Mouse (Mus musculus) common myeloid progenitor, adult 5-6 weeks (primary cell): ENCODE measurements around the gene Cask. TPM values are rescaled to one million over a fixed set of nuclear protein-coding genes. Genes with fewer than 3 reads are reported as not detected.

Experiments
- ATAC-seq: replicated peaks from 2 replicates; pipeline ENCODE4 v1.8.0; 2016; ENCODE audit warnings: low read depth, mild to moderate bottlenecking, moderate TSS enrichment, inconsistent platforms; ENCODE audit not compliant: poor library complexity, severe bottlenecking
- total RNA-seq: library from RNA; stranded (forward); fragments of 200-1000, 187-1606 nt; gene quantifications from 2 replicates; pipeline ENCODE4 v1.2.3, GENCODE M21; 2017

Cask gene
- total RNA-seq, 1 experiment from 2014 or later, result 9.6 TPM

DNA sequence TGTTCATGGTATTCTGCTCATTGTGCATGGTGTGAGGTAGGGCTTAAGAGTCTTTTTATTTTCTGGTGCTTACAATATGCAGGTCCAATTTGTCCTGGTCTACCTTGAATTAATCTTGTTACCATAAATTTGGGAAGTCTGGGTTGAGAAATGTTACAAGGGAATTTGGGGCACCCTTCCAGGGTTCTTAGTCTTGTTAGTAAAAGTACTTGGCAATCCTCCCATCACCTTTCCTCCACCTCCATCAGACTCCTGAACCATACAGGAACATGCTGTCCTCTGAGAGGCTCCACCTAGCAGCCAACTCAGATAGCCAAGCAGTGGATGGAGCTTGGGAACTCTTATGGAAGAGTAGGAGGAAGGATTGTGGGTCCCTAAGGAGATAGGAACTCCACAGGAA, 371.6 kb downstream of the Cask start:
- no peak for ATAC-seq

DNA sequence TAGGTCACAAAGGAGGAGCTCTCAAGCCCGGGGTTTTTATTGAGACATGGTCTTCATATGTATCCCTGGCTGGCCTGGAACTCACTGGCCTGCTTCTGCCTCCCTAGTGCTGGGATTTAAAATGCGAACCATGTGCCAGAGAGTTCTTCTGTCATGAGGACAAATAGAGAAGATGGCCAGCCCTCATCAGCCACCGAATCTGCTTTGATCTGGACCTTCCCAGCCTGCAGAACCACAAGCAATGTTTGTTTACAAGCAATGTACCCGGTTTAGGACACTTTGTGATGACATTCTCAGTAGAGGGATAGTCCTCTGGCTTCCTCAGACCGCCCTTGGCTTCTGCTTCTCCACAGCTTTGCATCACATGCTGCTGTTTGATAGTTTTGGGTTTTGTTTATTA, 372.9 kb downstream of the Cask start:
- ATAC-seq, result no peak

DNA sequence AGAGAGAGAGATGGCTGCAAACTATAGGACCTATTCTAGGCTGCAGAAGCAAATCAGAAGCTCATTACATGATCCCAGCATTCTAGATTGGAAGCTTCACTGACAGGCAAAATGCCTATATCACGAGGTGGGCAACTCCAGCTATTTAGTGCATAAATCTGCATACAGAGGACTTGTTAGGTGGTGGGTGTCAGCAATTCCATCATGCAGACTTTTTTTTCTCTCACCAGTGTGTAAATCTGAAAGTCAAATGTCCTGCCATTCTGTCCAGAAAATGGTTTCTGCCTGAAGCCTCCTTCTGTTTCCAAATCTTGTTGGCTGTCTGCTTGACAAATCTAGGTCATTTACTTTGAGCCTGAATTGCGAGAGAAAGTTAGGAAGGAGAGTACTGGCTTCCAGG, 373.6 kb downstream of the Cask start:
- ATAC-seq, result no peak

DNA sequence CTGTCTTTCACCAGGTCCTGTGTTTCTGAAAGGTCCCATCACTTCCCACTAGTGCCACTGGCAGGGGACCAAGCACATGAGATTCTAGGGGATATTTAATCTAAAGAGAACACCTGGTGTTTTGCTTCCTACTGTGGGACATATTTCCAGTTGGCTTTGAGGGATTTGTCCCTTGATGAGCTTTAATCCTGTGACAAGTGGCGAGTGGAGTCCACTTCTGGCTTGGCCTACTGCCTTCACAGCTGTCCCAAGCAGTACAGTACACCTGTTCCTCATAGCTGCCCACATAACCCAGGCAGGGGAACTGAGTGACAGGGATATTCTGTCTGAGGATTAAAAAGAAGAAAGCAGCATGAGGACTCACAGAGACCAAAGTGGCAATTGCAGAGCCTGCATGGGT, 375.8 kb downstream of the Cask start:
- ATAC-seq, result no peak

DNA sequence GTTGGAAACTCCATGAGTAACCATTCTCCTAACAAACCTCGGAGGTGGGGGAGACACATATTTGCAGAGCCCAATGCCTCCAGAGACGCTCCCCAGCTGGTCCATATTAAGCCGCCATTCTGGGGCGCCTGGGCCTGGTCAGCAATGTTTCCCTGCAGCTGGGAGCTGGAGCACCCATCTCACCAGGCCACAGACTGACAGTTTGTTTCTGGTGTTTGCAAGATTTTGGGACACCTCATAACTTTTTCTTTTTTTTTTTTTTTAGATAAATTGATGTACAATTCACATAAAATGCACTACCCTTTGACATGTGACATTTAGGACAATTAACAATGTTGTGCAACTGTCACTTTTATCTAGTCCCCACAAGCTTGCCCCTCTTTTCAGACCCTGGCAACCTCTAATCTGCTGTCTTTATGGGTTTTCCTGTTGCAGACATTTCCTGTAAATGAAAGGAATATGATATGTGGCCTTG, 378.4 kb downstream of the Cask start:
- ATAC-seq, result peak; percentile 86

DNA sequence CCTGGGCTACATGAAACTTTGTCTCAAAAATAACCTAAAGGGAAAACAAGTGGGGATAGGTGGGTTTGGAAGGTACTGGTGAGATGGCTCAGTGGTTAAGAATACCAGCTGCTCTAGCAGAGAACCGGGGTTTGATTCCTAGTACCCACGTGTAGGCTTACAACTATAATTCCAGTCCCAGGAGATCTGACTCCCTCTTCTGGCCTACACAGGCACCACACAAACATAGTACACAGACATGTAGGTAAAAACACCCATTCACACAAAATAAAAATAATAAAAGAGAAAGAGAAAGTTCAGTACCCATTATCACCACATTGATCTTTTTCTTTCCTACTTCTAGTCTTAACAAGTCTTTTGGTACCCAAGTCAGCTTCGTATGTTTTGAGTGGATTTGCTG, 379.2 kb downstream of the Cask start:
- no peak for ATAC-seq

DNA sequence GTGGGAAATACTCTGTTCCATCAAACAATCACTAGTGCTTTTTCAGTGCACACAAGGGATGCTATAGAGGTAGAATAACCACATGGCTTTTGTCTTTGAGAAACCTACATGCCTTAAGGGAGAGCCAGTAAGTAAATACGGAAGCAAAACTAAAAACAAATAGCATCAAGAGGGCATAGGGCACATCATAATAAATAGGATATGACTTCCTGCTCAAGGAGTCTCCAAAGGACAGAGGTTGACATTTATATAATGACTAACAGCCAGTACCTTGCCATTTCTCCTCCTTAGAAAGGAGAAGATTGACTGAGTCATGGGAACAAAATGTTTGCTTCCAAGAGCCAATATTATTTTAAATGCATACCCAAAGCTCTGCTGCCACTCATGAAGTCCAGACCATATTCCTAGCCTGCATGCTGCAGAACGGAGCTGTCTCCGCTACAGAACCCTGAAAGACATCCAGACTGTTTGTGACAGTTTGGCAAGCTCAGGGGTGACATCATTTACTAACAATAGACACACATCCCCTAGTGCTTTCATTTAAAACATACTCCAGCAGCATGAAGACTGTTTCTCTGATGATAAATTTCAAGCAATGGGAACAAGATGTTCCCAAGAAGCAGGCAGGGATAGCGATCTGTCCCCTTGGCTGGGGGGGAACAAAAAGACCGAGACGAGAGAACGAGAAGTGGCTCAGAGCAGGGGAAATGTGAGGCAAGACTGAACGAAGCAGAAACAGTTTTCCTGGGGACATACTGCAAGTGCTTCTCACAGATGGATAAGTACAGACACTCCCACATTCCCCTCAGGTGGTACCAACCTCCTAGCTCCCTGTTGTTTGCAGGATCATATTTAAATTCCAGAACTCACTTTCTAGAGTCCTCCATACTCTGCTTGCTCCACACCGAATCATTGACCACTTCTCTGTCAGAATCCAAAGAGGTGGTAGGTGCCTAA, 381.7 kb downstream of the Cask start:
- no peak for ATAC-seq

DNA sequence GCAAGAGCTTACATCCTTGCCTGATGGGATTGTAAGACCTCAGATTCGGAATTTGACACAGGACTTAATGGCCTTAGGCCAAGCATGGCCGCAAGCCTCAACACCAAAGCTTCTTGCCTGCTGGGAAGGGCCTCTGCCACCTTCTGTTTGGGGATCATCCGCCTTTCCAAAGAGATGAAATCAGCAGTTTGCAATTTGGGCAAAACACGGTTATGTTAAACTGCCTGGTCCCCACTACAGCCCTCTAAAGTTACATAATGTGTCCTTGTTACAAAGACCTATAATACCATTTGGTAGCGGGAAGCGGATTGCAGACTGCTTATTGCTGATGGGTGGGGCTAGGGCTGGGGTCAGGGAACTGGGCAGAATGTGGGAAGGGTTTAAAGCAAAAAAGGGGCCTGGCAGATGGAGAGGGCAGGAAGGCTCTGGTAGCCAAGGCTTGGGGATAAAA, 384.0 kb downstream of the Cask start:
- no peak for ATAC-seq

Other genes starting within 250 kb of the Cask start
- 0.46 TPM in 1 of 2 replicates, not detected in the other for gene Gpr34, start 219.3 kb downstream of the Cask start, total RNA-seq
- gene Gpr82, start 190.0 kb downstream of the Cask start, total RNA-seq, result not detected in 2 replicates